Mouse (Mus musculus): ENCODE results near the gene Scnn1a. TPM values are rescaled to one million over a fixed set of nuclear protein-coding genes. Genes with fewer than 3 reads are reported as not detected.

Scnn1a gene
- polyA plus RNA-seq, 1 experiment from 2014 or later: 8.8 TPM

DNA sequence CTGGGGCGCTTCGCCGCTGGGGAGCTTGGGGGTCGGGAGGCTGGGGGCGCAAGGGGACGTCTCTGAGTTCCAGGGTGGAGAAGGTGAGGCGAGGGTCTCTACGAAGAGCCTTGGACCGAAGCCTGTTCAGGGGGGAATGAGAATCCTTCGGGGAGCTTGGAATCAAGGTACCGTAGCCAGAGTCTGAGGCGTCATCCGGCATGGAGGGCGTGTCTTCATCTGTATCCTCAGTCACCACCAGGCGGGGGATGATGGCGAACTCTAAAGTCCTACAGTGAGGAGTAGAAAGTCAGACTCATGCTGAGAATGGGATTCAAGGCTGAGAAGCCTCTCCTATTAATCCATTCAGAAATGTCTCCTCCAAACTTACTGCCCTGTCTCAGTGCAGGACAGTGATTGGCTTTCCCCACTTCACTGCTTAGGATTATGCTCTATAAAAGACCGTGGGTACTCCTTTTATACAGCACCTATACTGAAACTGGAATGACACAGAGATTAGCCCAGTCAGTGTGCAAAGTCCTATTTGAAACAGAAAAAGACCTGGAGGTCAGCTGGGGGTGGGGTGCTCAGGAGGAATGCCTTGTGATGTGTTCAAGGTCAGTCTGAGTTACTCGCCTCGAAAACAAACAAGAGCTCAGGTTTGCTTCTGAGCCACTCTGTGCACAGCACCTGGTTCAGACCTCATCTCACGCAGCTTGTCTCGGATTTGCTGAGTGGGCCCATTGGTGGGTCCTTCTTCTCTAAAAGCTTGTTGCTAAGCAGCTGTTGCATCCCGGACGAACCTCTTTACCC, 43.2 kb downstream of the Scnn1a start:
- no peaks in the 10 kb centered on the region for H3K9me3 ChIP-seq (replicated peaks)
- H3K4me1 ChIP-seq: peaks cover 35% of the 10 kb centered on the region
- H3K4me2 ChIP-seq (replicated peaks): 0 out of 2 replicates have a peak overlapping the region, but pooled peaks have one; percentile 10
- WGBS: 17% methylated on average over 23 of the region's 23 CpGs
- H3K36me3 ChIP-seq: peaks cover 41% of the 10 kb centered on the region
- H3K27me3 ChIP-seq: no peaks in the 10 kb centered on the region
- H3K27ac ChIP-seq (replicated peaks): no peak overlapping the region
- no peak for ATAC-seq (ENCODE audit: insufficient number of reproducible peaks, low FRiP score, low TSS enrichment, low read depth)
- H3K4me3 ChIP-seq (replicated peaks): no peak overlapping the region
- H3K9ac ChIP-seq: no peak overlapping the region

DNA sequence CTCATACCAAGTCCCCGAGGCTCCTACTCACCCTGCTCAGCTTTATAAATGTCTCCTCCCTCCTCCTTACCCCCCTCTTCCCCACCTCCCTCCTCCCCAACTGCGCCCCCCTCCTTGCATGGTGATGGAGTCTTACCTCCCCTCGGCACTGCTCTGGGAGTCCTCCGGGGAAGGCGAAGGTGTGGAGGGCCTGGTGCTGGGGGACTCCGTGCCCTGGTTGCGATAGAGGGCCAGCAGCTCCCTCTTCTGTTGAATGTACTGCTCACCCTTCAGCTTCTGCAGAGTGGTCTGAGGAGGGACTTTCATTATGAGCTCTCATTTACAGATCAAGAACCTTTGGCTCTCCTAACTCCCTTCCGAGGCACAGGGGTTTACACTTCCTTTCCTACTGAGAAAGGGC, 44.0 kb downstream of the Scnn1a start:
- Histone ChIP-seq H3K36me3 (peaks cover 33% of the 10 kb centered on the region), H3K4me3 (replicated peaks) (no peak overlapping the region), H3K27me3 (no peaks in the 10 kb centered on the region), H3K9me3 (replicated peaks) (no peaks in the 10 kb centered on the region), H3K9ac (no peak overlapping the region), H3K4me1 (peaks cover 40% of the 10 kb centered on the region), H3K27ac (replicated peaks) (no peak overlapping the region), H3K4me2 (replicated peaks) (no peak overlapping the region)
- no peak for ATAC-seq (ENCODE audit: insufficient number of reproducible peaks, low FRiP score, low TSS enrichment, low read depth)
- 8% methylated on average over 8 of the region's 8 CpGs for WGBS

DNA sequence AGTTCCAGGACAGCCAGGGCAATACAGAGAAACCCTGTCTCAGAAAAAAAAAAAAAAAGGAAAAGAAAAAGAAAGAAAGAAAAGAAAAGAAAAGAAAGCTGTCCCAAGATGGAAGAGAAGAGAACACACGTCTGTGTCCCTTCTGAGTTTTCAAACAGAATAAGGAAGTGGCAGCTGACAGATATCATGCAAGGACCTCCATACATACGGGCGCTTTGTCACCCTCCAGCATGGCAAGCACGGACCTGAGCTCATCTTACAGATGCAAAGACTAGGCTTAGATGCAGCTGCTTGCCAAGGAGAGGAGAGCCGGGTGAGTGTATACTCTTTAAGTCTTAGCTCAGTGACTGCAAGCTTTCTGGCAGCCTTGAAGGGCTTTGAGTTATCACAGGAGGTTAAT, 45.1 kb downstream of the Scnn1a start:
- ATAC-seq (ENCODE audit: insufficient number of reproducible peaks, low FRiP score, low TSS enrichment, low read depth): no peak
- no peak overlapping the region for H3K4me3 ChIP-seq (replicated peaks)
- peaks cover 40% of the 10 kb centered on the region for H3K4me1 ChIP-seq

DNA sequence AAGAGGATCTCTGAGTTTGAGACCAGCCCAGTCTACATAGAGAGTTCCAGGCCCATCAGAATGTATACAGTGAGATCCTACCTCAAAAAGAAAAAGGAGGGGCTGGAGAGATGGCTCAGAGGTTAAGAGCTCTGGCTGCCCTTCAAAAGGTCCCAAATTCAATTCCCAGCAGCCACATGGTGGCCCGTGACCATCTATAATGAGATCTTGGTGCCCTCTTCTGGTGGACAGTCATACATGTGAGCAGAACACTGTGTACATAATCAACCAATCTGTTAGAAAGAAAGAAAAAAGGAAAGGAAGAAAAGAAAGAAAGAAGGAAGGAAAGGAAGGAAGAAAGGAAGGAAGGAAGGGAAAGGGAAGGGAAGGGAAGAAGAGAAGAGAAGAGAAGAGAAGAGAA, 45.7 kb downstream of the Scnn1a start:
- Histone ChIP-seq H3K4me3 (replicated peaks) (no peak overlapping the region), H3K27me3 (no peaks in the 10 kb centered on the region), H3K36me3 (peaks cover 17% of the 10 kb centered on the region), H3K4me1 (peaks cover 40% of the 10 kb centered on the region), H3K4me2 (replicated peaks) (no peak overlapping the region), H3K9ac (no peak overlapping the region), H3K27ac (replicated peaks) (no peak overlapping the region), H3K9me3 (replicated peaks) (no peaks in the 10 kb centered on the region)
- no peak for ATAC-seq (ENCODE audit: insufficient number of reproducible peaks, low FRiP score, low TSS enrichment, low read depth)
- 77% methylated on average over 1 of the region's 1 CpGs for WGBS

More for the DNA sequence above, 45.1 kb downstream of the Scnn1a start:
- WGBS: 73% methylated on average over 5 of the region's 5 CpGs
- Histone ChIP-seq H3K9me3 (replicated peaks) (no peaks in the 10 kb centered on the region), H3K9ac (no peak overlapping the region), H3K27me3 (no peaks in the 10 kb centered on the region), H3K27ac (replicated peaks) (no peak overlapping the region), H3K4me2 (replicated peaks) (no peak overlapping the region), H3K36me3 (peaks cover 23% of the 10 kb centered on the region)

DNA sequence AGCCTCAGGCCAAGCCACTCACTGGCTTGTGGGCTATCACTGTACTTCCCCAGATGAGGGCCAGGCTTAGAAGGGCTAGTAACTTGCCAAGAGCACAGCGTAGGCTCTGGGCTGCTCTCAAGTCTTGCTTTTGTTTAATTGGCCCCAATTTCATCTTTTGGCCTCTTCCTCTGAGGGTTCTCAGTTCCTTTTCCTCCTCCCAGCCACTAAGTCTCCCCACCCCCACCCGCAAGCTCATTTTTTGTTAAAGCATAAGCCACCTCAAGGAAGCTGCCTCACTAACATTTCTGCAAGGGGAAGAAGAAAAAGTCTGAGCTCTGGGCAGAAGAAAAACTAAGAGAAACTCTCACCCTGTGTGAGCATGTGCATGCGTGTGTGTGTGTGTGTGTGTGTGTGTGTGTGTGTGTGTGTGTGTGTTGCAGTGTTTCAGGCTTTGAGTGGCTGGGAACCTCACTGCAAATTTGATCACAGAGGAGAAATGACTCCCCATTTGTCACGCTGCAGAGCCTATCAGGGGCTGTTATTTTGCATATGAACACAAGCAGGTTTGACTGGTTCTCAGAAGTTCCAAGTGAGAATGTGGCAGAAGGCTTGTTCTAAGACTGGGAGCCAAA, 47.4 kb downstream of the Scnn1a start:
- no peak overlapping the region for H3K4me2 ChIP-seq (replicated peaks)
- no peak overlapping the region for H3K4me3 ChIP-seq (replicated peaks)
- H3K36me3 ChIP-seq: 0 out of 2 replicates have a peak, but pooled peaks cover 1% of the 10 kb centered on the region
- no peak overlapping the region for H3K9ac ChIP-seq
- 38% methylated on average over 4 of the region's 4 CpGs for WGBS
- ATAC-seq (ENCODE audit: insufficient number of reproducible peaks, low FRiP score, low TSS enrichment, low read depth): no peak
- peak overlapping the region; percentile 78 for H3K27ac ChIP-seq (replicated peaks)
- peaks cover 32% of the 10 kb centered on the region for H3K4me1 ChIP-seq
- no peaks in the 10 kb centered on the region for H3K9me3 ChIP-seq (replicated peaks)
- H3K27me3 ChIP-seq: no peaks in the 10 kb centered on the region

DNA sequence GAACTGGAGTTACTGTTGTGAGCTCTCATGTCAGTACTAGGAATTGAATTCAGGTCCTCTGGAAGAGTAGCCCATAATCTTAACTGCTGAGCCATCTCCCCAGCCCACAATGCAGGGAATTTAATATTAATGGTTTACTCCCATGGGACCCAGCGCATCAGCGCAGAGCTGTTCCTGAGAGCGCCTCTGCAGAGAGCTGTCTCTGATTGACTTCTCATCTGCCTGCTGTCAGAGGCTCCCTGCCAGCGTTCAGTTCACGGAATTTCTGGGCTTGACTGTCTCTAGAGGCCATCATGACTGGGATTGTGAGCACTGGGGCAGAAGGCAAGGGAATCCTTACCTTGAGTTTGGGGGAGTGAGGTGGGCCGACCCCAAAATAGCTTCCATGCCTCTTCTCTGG, 56.6 kb downstream of the Scnn1a start:
- H3K27me3 ChIP-seq: peaks cover 27% of the 10 kb centered on the region
- no peak overlapping the region for H3K9ac ChIP-seq
- no peaks in the 10 kb centered on the region for H3K36me3 ChIP-seq
- peak overlapping the region; percentile 86 for H3K27ac ChIP-seq (replicated peaks)
- ATAC-seq (ENCODE audit: insufficient number of reproducible peaks, low FRiP score, low TSS enrichment, low read depth): no peak
- no peak overlapping the region for H3K4me3 ChIP-seq (replicated peaks)
- 0 out of 2 replicates have a peak overlapping the region, but pooled peaks have one; percentile 30 for H3K4me2 ChIP-seq (replicated peaks)
- WGBS: 42% methylated on average over 6 of the region's 6 CpGs
- peaks cover 42% of the 10 kb centered on the region for H3K4me1 ChIP-seq
- H3K9me3 ChIP-seq (replicated peaks): no peaks in the 10 kb centered on the region

DNA sequence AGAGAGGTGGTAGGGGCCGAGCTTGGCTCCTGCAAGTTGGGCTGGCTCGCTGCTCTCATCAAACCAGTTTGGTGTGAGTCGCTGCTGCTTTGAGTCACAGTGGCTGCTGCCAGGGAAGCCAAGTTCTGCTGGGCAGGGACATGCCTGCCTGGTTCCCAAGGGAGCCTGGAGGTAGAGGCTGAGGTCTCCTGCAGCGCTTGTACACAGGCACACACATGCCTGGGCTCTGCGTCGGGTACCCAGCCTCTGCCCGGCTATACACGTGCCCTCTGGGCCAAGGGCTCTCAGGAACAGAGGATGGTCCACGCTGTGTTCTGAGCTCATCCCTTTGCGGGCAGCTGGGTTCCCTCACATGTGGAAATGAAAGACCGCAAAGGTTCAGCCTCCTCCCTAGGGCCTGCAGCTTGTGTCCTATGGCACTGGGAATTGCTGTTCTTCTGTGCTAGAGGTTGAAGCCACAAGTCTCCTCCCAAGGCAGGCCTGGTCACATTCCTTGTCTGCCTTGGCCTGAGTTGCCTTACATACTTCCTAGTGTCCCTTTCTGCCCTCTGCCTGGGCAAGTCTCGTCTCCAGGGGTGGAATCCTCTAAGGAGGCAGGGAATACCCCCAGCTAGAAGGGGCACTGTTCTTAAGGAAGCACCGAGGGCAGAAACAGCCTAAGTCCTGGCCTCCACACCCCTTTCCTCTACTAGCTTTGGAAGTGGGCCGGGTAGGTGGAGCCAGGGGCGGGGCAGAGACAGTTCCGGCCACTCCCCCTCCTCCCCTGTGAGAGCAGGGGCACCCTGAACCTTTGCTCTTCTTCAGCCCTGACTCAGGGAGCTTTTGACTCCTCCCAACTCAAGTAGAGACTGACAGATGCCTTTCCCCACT, 57.4 kb downstream of the Scnn1a start:
- H3K36me3 ChIP-seq: no peaks in the 10 kb centered on the region
- H3K27me3 ChIP-seq: peaks cover 27% of the 10 kb centered on the region
- 0 out of 2 replicates have a peak overlapping the region, but pooled peaks have one; percentile 4 for H3K4me3 ChIP-seq (replicated peaks)
- WGBS: 27% methylated on average over 16 of the region's 16 CpGs
- peaks cover 42% of the 10 kb centered on the region for H3K4me1 ChIP-seq
- H3K9me3 ChIP-seq (replicated peaks): no peaks in the 10 kb centered on the region
- H3K9ac ChIP-seq: no peak overlapping the region
- H3K27ac ChIP-seq (replicated peaks): peak overlapping the region; percentile 86
- H3K4me2 ChIP-seq (replicated peaks): peak overlapping the region; percentile 30
- peak; percentile 70 for ATAC-seq (ENCODE audit: insufficient number of reproducible peaks, low FRiP score, low TSS enrichment, low read depth)

DNA sequence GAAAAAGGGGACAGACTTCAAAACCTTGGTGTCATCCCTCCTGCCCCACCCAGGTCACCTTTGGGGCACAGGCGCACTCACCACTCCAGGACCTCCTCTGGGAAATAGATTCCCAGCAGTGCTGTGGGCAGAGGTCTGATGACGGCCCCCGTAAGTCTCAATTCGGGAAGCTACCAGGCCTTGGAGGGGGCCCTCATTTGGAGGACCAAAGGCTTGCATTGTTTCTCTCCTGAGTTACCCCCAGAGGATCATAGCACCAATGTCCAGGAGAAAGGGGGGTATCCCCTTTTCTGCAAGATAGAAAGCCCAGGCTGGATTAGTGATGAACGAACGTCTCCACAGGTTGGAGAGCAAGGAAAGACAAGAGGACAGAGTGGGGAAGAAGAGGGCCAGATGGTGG, 58.2 kb downstream of the Scnn1a start:
- peaks cover 27% of the 10 kb centered on the region for H3K27me3 ChIP-seq
- peaks cover 42% of the 10 kb centered on the region for H3K4me1 ChIP-seq
- H3K9me3 ChIP-seq (replicated peaks): no peaks in the 10 kb centered on the region
- H3K4me3 ChIP-seq (replicated peaks): no peak overlapping the region
- no peak overlapping the region for H3K9ac ChIP-seq
- no peaks in the 10 kb centered on the region for H3K36me3 ChIP-seq
- H3K4me2 ChIP-seq (replicated peaks): peak overlapping the region; percentile 30
- H3K27ac ChIP-seq (replicated peaks): peak overlapping the region; percentile 86
- WGBS: 19% methylated on average over 6 of the region's 6 CpGs
- no peak for ATAC-seq (ENCODE audit: insufficient number of reproducible peaks, low FRiP score, low TSS enrichment, low read depth)

DNA sequence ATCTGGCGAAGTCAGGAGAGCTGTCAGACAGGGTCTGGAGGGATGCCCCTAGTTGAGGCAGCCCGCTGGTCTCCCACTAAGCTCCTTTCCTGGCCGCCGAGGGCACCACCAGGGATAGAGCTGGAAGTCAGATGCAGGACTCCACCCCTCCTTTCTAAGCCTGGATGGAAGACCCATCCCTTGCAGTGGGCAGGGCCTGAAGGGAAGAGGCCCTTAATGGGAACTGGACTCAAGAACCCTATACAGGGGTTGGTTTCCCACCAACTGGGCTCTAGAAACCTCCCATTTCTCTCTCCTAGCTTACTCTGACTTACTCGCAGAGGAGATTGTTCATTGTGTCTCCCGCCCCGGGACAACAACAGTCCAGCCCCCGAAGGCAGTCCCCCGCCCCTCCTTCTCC, 59.3 kb downstream of the Scnn1a start:
- peak overlapping the region; percentile 62 for H3K4me2 ChIP-seq (replicated peaks)
- no peaks in the 10 kb centered on the region for H3K36me3 ChIP-seq
- peak overlapping the region; percentile 43 for H3K4me3 ChIP-seq (replicated peaks)
- H3K27me3 ChIP-seq: peaks cover 27% of the 10 kb centered on the region
- WGBS: 6% methylated on average over 9 of the region's 9 CpGs
- no peaks in the 10 kb centered on the region for H3K9me3 ChIP-seq (replicated peaks)
- H3K4me1 ChIP-seq: peaks cover 42% of the 10 kb centered on the region
- ATAC-seq (ENCODE audit: insufficient number of reproducible peaks, low FRiP score, low TSS enrichment, low read depth): 0 out of 2 replicates have a peak, but pooled peaks have one; percentile 22
- H3K27ac ChIP-seq (replicated peaks): no peak overlapping the region
- H3K9ac ChIP-seq: no peak overlapping the region

DNA sequence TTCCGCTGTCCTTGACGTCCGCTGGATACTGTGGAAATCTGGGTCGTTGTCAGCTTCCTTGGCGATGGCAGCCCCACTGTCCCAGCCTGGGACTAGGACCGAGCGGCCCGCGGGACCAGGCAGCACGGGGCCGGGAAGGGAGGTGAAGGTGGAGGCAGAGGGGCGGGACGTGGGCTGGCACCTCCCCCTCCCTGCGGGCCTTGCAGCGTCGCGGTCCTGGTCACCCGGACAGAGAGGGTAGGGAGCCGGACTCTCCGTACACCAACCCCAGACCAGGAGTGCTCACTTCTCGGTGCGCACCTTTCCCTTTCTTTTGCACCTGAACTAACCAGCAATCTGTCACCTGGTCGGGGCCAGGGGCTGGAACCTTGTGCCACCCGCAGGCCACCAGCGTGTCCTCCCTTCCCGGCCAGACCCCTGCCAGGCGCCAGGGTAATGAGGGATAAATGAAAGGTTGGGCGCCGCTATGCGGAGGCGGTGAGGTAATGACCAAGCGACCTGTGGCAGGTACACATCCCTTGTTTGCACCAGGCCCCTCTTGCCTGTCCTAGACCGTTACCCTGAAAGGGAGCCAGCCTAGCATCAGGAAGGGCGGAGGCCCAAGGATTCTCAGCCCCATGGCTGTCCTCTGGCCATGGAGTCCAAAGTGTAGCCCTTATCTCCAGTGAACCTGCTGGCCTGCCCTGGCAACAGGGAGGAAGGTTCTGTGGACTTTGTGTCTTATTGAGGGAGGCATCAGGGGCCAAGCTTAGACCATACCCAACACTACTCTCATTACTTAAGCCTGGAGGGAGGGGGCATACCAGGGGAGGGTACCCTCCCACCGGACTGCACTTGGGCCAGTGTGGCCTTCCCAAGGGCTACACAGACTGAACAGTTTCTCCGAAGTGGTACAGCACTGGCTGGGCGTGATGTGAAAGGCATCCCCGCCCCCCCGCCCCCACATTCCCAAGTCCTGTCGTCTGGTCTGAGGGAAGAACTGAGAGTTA, 60.2 kb downstream of the Scnn1a start, which contains the start of gene Plekhg6:
Plekhg6 (minus strand) TSS at position 422 of the 989 bp plus-strand sequence.
- no peak for ATAC-seq (ENCODE audit: insufficient number of reproducible peaks, low FRiP score, low TSS enrichment, low read depth)
- Histone ChIP-seq H3K9me3 (replicated peaks) (no peaks in the 10 kb centered on the region), H3K4me1 (peaks cover 42% of the 10 kb centered on the region), H3K36me3 (no peaks in the 10 kb centered on the region), H3K4me2 (replicated peaks) (peak within 1 kb of the TSS; percentile 62), H3K27me3 (peaks cover 27% of the 10 kb centered on the region), H3K27ac (replicated peaks) (no peak within 1 kb of the TSS), H3K4me3 (replicated peaks) (peak within 1 kb of the TSS; percentile 43), H3K9ac (0 out of 2 replicates have a peak within 1 kb of the TSS, but pooled peaks have one; percentile 2)
- 10% methylated on average over 40 of the region's 40 CpGs for WGBS

Data from embryonic facial prominence, embryonic 15.5 days (tissue).